Mouse (Mus musculus): ENCODE data around the gene Naxe.
A peak's percentile ranks its signal among the peaks of the same experiment; 100 is the strongest.

Naxe gene

GRCm38 (mm10) chr3:88057902-88058696 is at the start of gene Naxe:
TSS of gene Naxe (minus strand) at chr3:88058495.
- DNase-seq, result peak; percentile 86

- DNase-seq, result no peak
These were observed 47.8 kb upstream of the Naxe start for GRCm38 (mm10) chr3:88106126-88106525.

- peak; percentile 34 for DNase-seq
These were observed 44.3 kb upstream of the Naxe start for GRCm38 (mm10) chr3:88102611-88103010.

- peak; percentile 19 for DNase-seq
These were observed 43.9 kb upstream of the Naxe start for GRCm38 (mm10) chr3:88102196-88102595.

- DNase-seq, result no peak
These were observed 43.4 kb upstream of the Naxe start for GRCm38 (mm10) chr3:88101736-88102135.

GRCm38 (mm10) chr3:88100251-88100650 is 42.0 kb upstream of the Naxe start:
- no peak for DNase-seq

- DNase-seq, result no peak
These were observed 39.4 kb upstream of the Naxe start for GRCm38 (mm10) chr3:88097666-88098065.

GRCm38 (mm10) chr3:88094126-88094525 is 35.8 kb upstream of the Naxe start:
- no peak for DNase-seq

GRCm38 (mm10) chr3:88090616-88091015 is 32.3 kb upstream of the Naxe start:
- no peak for DNase-seq

GRCm38 (mm10) chr3:88090106-88090505 is 31.8 kb upstream of the Naxe start:
- DNase-seq, result no peak

- DNase-seq, result no peak
These were observed 29.4 kb upstream of the Naxe start for GRCm38 (mm10) chr3:88087688-88088087.

- no peak for DNase-seq
These were observed 27.2 kb upstream of the Naxe start for GRCm38 (mm10) chr3:88085459-88085858.

- no peak for DNase-seq
These were observed 25.7 kb upstream of the Naxe start for GRCm38 (mm10) chr3:88084001-88084400.

- DNase-seq, result no peak
These were observed 24.4 kb upstream of the Naxe start for GRCm38 (mm10) chr3:88082663-88083062.

- no peak for DNase-seq
These were observed 23.9 kb upstream of the Naxe start for GRCm38 (mm10) chr3:88082224-88082618.

GRCm38 (mm10) chr3:88081345-88082223 is 23.3 kb upstream of the Naxe start, which contains the start of gene Iqgap3:
TSS of gene Iqgap3 (plus strand) at chr3:88081971.
- DNase-seq, result peak; percentile 82

GRCm38 (mm10) chr3:88078204-88078603 is 19.9 kb upstream of the Naxe start, which contains the start of gene Ttc24:
TSS of gene Ttc24 (minus strand) at chr3:88078304.
- DNase-seq, result no peak

- no peak for DNase-seq
These were observed 19.1 kb upstream of the Naxe start for GRCm38 (mm10) chr3:88077441-88077840.

- DNase-seq, result no peak
These were observed 16.5 kb upstream of the Naxe start for GRCm38 (mm10) chr3:88074766-88075165.

- DNase-seq, result no peak
These were observed 16.1 kb upstream of the Naxe start for GRCm38 (mm10) chr3:88074351-88074750.

GRCm38 (mm10) chr3:88073631-88074030 is 15.3 kb upstream of the Naxe start:
- DNase-seq, result no peak

GRCm38 (mm10) chr3:88071783-88072182 is 13.5 kb upstream of the Naxe start:
- DNase-seq, result peak; percentile 78

GRCm38 (mm10) chr3:88068386-88068785 is 10.1 kb upstream of the Naxe start:
- DNase-seq, result no peak

- no peak for DNase-seq
These were observed 1.3 kb downstream of the Naxe start for GRCm38 (mm10) chr3:88057030-88057429.

Data from kidney, adult 11 months (tissue).